Mouse (Mus musculus) intestine, embryonic 16.5 days (tissue): ENCODE measurements around the gene D11Wsu47e. TPM values are rescaled to one million over a fixed set of nuclear protein-coding genes. Genes with fewer than 3 reads are reported as not detected.

ENCODE experiments used
- ATAC-seq: fragments of 200-750 bp; cut with Nextera tagmentation; 2 replicates; pipeline ENCODE4 v1.8.0; 2017; ENCODE audit warnings: moderate TSS enrichment, moderate library complexity
- H3K27ac ChIP-seq: fragments of 300-500 bp; sonication (generic); 2 replicates; pipeline ENCODE4 v1.5.1; 2014; ENCODE audit warnings: mild to moderate bottlenecking, low read length
- H3K27me3 ChIP-seq: fragments of 300-500 bp; sonication (generic); replicated peaks from 2 replicates; pipeline ENCODE4 v1.6.1; 2014; ENCODE audit warnings: low read length, control low read depth, mixed read lengths; ENCODE audit not compliant: control insufficient read depth, insufficient read depth
- H3K36me3 ChIP-seq: fragments of 300-500 bp; sonication (generic); 2 replicates; pipeline ENCODE4 v1.6.1; 2014; ENCODE audit warnings: low read length, control low read depth; ENCODE audit not compliant: control insufficient read depth, insufficient read depth
- H3K4me1 ChIP-seq: fragments of 300-500 bp; sonication (generic); 2 replicates; pipeline ENCODE4 v1.6.1; 2014; ENCODE audit warnings: low read length, control low read depth, mixed read lengths; ENCODE audit not compliant: control insufficient read depth, insufficient read depth
- H3K4me2 ChIP-seq: fragments of 300-500 bp; sonication (generic); 2 replicates; pipeline ENCODE4 v1.6.1; 2014; ENCODE audit warnings: low read depth, low read length, control low read depth
- H3K4me3 ChIP-seq: fragments of 300-500 bp; sonication (generic); 2 replicates; pipeline ENCODE4 v1.5.1; 2014; ENCODE audit warnings: mild to moderate bottlenecking, low read length
- H3K9ac ChIP-seq: fragments of 300-500 bp; sonication (generic); 2 replicates; pipeline ENCODE4 v1.6.1; 2014; ENCODE audit warnings: low read depth, low read length
- H3K9me3 ChIP-seq: fragments of 300-500 bp; sonication (generic); 2 replicates; pipeline ENCODE4 v1.6.1; 2016; ENCODE audit warnings: low read length, control low read depth; ENCODE audit not compliant: control insufficient read depth
- WGBS: fragments of 180-500 bp; shearing (Covaris S2); extraction: QIAGEN DNeasy Blood & Tissue Kit; methylation state at CpG from one replicate; pipeline ENCODE4 v1.1.7; 2014; 5-methylcytosine and 5-hydroxymethylcytosine counted together
- polyA plus RNA-seq: library from polyadenylated mRNA; unstranded; fragments of >200 nt; fragmentation: Nextera tagmentation; extraction: Ambion mirVana; gene quantifications from 2 replicates; pipeline ENCODE4 v1.2.1, GENCODE M21; 2015

D11Wsu47e gene
- polyA plus RNA-seq, 1 experiment from 2014 or later = 14.5 TPM

- ATAC-seq = no peak
- Histone ChIP-seq H3K9ac (no peak overlapping the region), H3K27ac (no peak overlapping the region)
These were observed 24.5 kb downstream of the D11Wsu47e start for GRCm38 (mm10) chr11:113708629-113709213.

GRCm38 (mm10) chr11:113709272-113709671, 25.1 kb downstream of the D11Wsu47e start:
- Histone ChIP-seq H3K27ac (no peak overlapping the region), H3K27me3 (no peaks in the 10 kb centered on the region), H3K4me1 (peaks cover 27% of the 10 kb centered on the region), H3K4me2 (no peak overlapping the region), H3K4me3 (no peak overlapping the region), H3K9ac (no peak overlapping the region), H3K9me3 (no peaks in the 10 kb centered on the region), H3K36me3 (no peaks in the 10 kb centered on the region)
- 42% methylated on average over 15 of the region's 15 CpGs for WGBS
- no peak for ATAC-seq

More at GRCm38 (mm10) chr11:113708629-113709213, 24.5 kb downstream of the D11Wsu47e start:
- Histone ChIP-seq H3K4me3 (no peak overlapping the region), H3K36me3 (no peaks in the 10 kb centered on the region), H3K27me3 (no peaks in the 10 kb centered on the region), H3K4me2 (no peak overlapping the region), H3K4me1 (peaks cover 31% of the 10 kb centered on the region), H3K9me3 (no peaks in the 10 kb centered on the region)
- WGBS = 59% methylated on average over 19 of the region's 19 CpGs

- peak within 1 kb of the TSS; percentile 62 for H3K9ac ChIP-seq
- H3K27me3 ChIP-seq = no peaks in the 10 kb centered on the region
- WGBS = 29% methylated on average over 11 of the region's 11 CpGs
- no peak within 1 kb of the TSS for H3K4me3 ChIP-seq
- peak within 1 kb of the TSS; percentile 17; the same call in 1 of the 2 replicates for H3K4me2 ChIP-seq
- peak; percentile 47 for ATAC-seq
- no peaks in the 10 kb centered on the region for H3K36me3 ChIP-seq
- no peaks in the 10 kb centered on the region for H3K9me3 ChIP-seq
- peak within 1 kb of the TSS; percentile 77 for H3K27ac ChIP-seq
- H3K4me1 ChIP-seq = peaks cover 25% of the 10 kb centered on the region
These were observed 25.6 kb downstream of the D11Wsu47e start, which contains the start of gene Cpsf4l for GRCm38 (mm10) chr11:113709731-113710256. Cpsf4l (minus strand) TSS chr11:113710017.

- H3K9ac ChIP-seq = peak overlapping the region; percentile 62
- H3K27me3 ChIP-seq = no peaks in the 10 kb centered on the region
- no peaks in the 10 kb centered on the region for H3K36me3 ChIP-seq
- no peaks in the 10 kb centered on the region for H3K9me3 ChIP-seq
- peak overlapping the region; percentile 17; the same call in 1 of the 2 replicates for H3K4me2 ChIP-seq
- H3K4me1 ChIP-seq = peaks cover 25% of the 10 kb centered on the region
- no peak overlapping the region for H3K4me3 ChIP-seq
- ATAC-seq = peak; percentile 34; the same call in 1 of the 2 replicates
- H3K27ac ChIP-seq = peak overlapping the region; percentile 77
- WGBS = 10% methylated on average over 10 of the region's 10 CpGs
These were observed 26.1 kb downstream of the D11Wsu47e start for GRCm38 (mm10) chr11:113710257-113710777.

DNA sequence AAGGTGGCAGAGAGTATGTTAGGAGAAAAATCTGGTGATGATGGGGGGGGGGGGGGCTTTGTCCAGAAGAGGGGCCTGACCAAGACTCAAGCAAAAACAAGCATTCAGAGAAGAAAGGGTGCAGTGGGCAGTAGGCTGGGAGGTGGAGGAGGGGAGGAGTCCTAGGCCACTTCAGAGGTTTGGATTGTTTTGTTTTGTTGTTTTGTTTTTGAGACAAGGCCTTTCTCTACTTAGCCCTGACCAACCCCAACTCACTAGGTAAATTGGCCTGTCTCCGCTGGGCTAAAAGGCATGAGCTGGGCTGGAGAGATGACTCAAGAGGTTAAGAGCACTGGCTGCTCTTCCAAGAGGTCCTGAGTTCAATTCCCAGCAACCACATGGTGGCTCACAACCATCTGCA, 26.8 kb downstream of the D11Wsu47e start:
- Histone ChIP-seq H3K4me1 (peaks cover 25% of the 10 kb centered on the region), H3K27me3 (no peaks in the 10 kb centered on the region), H3K36me3 (no peaks in the 10 kb centered on the region), H3K4me3 (no peak overlapping the region), H3K4me2 (no peak overlapping the region), H3K9me3 (no peaks in the 10 kb centered on the region), H3K9ac (no peak overlapping the region; the same call in 1 of the 2 replicates), H3K27ac (no peak overlapping the region)
- no peak for ATAC-seq
- WGBS = 72% methylated on average over 1 of the region's 1 CpGs

DNA sequence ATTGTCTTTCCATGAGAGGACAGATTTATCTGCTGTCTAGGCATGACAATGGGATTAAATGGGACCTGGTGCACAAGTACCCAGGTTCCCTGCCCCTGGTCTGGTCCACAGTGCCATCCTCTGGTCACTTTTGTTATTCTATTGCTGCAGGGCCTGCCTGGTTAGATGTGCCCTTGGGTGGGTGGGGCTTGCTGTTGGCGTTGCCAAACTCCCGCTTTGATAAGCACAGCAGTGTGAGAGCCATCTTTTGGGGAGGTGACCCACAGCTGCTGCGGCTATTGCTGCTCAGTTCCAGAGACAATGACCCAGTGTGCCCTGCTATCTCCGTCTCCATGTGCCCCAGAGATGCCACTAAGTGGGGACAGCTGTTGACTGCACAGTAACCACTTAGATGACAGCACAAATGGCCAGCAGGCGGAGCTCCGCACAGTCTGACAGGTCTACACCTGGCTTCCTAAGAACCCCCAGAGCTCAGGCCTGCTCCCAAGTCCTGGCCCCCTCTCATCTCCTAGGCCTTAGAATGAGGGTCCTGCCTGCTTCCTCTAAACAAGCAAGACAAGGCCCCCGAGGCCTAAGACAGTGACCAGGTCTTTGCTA, 31.0 kb downstream of the D11Wsu47e start:
- Histone ChIP-seq H3K27ac (no peak overlapping the region), H3K9me3 (no peaks in the 10 kb centered on the region), H3K4me1 (peaks cover 7% of the 10 kb centered on the region), H3K9ac (no peak overlapping the region), H3K4me3 (no peak overlapping the region), H3K27me3 (no peaks in the 10 kb centered on the region), H3K4me2 (no peak overlapping the region), H3K36me3 (no peaks in the 10 kb centered on the region)
- no peak for ATAC-seq
- 68% methylated on average over 7 of the region's 7 CpGs for WGBS

DNA sequence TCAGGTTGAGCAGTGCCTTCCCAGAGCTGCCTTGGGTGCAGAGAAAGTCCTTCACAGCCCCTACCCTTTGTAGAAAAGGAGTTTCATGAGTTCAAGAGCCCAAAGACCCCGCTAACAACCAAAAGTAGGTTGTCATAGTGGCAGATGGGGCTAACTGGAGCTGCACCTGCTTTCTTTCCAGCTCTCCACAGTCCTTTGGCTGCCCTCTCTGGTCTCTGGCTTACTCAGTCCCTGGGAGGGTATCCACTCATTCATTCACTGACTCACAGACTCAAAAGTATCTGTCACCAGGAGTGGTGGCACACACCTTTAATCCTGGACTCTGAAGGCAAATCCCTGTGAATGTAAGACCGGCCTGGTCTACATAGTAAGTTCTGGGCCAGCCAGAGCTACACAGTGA, 31.9 kb downstream of the D11Wsu47e start:
- Histone ChIP-seq H3K27me3 (no peaks in the 10 kb centered on the region), H3K4me3 (no peak overlapping the region), H3K36me3 (no peaks in the 10 kb centered on the region), H3K4me2 (no peak overlapping the region), H3K9me3 (no peaks in the 10 kb centered on the region), H3K27ac (no peak overlapping the region), H3K9ac (no peak overlapping the region), H3K4me1 (no peaks in the 10 kb centered on the region)
- WGBS = 93% methylated on average over 2 of the region's 2 CpGs
- ATAC-seq = no peak

GRCm38 (mm10) chr11:113717767-113718424, 33.7 kb downstream of the D11Wsu47e start:
- ATAC-seq = no peak
- Histone ChIP-seq H3K27ac (no peak overlapping the region), H3K27me3 (no peaks in the 10 kb centered on the region), H3K9me3 (no peaks in the 10 kb centered on the region), H3K4me2 (no peak overlapping the region), H3K4me3 (no peak overlapping the region), H3K9ac (no peak overlapping the region), H3K36me3 (no peaks in the 10 kb centered on the region), H3K4me1 (no peaks in the 10 kb centered on the region; the same call in 1 of the 2 replicates)
- 64% methylated on average over 16 of the region's 16 CpGs for WGBS

- Histone ChIP-seq H3K4me2 (no peak overlapping the region), H3K36me3 (peaks cover 10% of the 10 kb centered on the region), H3K27me3 (no peaks in the 10 kb centered on the region), H3K9me3 (no peaks in the 10 kb centered on the region), H3K4me3 (no peak overlapping the region), H3K4me1 (peaks cover 11% of the 10 kb centered on the region), H3K9ac (no peak overlapping the region), H3K27ac (no peak overlapping the region)
- no peak for ATAC-seq
- 59% methylated on average over 14 of the region's 14 CpGs for WGBS
These were observed 38.3 kb downstream of the D11Wsu47e start for GRCm38 (mm10) chr11:113722405-113723090.
